Mouse (Mus musculus) cerebellum, adult 2 months (tissue): ENCODE data around the gene Spdl1.

ENCODE experiments used
- CTCF ChIP-seq: fragments of 200-500 bp; IDR thresholded peaks from 2 replicates; pipeline ENCODE4 v1.5.1; 2011; ENCODE audit warnings: low read depth, mild to moderate bottlenecking, control low read depth, low read length, moderate library complexity, borderline replicate concordance; ENCODE audit not compliant: insufficient read depth
- POLR2A ChIP-seq: fragments of 200-500 bp; IDR thresholded peaks from 2 replicates; pipeline ENCODE4 v1.6.1; 2011; ENCODE audit warnings: low read length, control low read depth, borderline replicate concordance; ENCODE audit not compliant: insufficient read depth

GRCm38 (mm10) chr11:34762125-34762524 is 71.3 kb downstream of the Spdl1 start:
- TF ChIP-seq CTCF, result no peak
- TF ChIP-seq POLR2A, result no peak
